Mouse (Mus musculus) kidney, postnatal 36 days (tissue): ENCODE measurements around the gene Opcml.

Source experiments
- DNase-seq, 2 experiments: peaks; one replicate each; pipeline ENCODE4 v3.0.0; 2021 to 2022; ENCODE audit warnings: mixed read lengths in 2 of 2

Opcml gene

GRCm38 (mm10) chr9:27842806-27843205 lies 52.2 kb downstream of the Opcml start:
- no peak for DNase-seq

GRCm38 (mm10) chr9:27871624-27872023 lies 81.0 kb downstream of the Opcml start:
- no peak for DNase-seq

GRCm38 (mm10) chr9:27889636-27890035 lies 99.1 kb downstream of the Opcml start:
- no peak for DNase-seq

GRCm38 (mm10) chr9:27917250-27917649 lies 126.7 kb downstream of the Opcml start:
- no peak for DNase-seq

GRCm38 (mm10) chr9:27923495-27923894 lies 132.9 kb downstream of the Opcml start:
- DNase-seq, result no peak

GRCm38 (mm10) chr9:27923945-27924825 lies 133.6 kb downstream of the Opcml start:
- no peak for DNase-seq

GRCm38 (mm10) chr9:27925650-27926049 lies 135.1 kb downstream of the Opcml start:
- DNase-seq, result no peak

- DNase-seq, result no peak
These were observed 146.7 kb downstream of the Opcml start for GRCm38 (mm10) chr9:27937253-27937652.

- no peak for DNase-seq
These were observed 147.1 kb downstream of the Opcml start for GRCm38 (mm10) chr9:27937660-27938059.

- no peak for DNase-seq
These were observed 154.9 kb downstream of the Opcml start for GRCm38 (mm10) chr9:27945323-27946010.

- no peak for DNase-seq
These were observed 160.5 kb downstream of the Opcml start for GRCm38 (mm10) chr9:27951110-27951509.

- no peak for DNase-seq
These were observed 171.1 kb downstream of the Opcml start for GRCm38 (mm10) chr9:27961682-27962081.

- no peak for DNase-seq
These were observed 172.8 kb downstream of the Opcml start for GRCm38 (mm10) chr9:27963385-27963784.

- DNase-seq, result no peak
These were observed 174.5 kb downstream of the Opcml start for GRCm38 (mm10) chr9:27964902-27965550.

- no peak for DNase-seq
These were observed 177.7 kb downstream of the Opcml start for GRCm38 (mm10) chr9:27968266-27968665.

- DNase-seq, result no peak
These were observed 181.7 kb downstream of the Opcml start for GRCm38 (mm10) chr9:27972293-27972692.

- DNase-seq, result no peak
These were observed 192.0 kb downstream of the Opcml start for GRCm38 (mm10) chr9:27982576-27982975.

- DNase-seq, result no peak
These were observed 196.3 kb downstream of the Opcml start for GRCm38 (mm10) chr9:27986604-27987588.

GRCm38 (mm10) chr9:27991611-27992010 lies 201.0 kb downstream of the Opcml start:
- no peak for DNase-seq

GRCm38 (mm10) chr9:27996536-27996935 lies 206.0 kb downstream of the Opcml start:
- no peak for DNase-seq

GRCm38 (mm10) chr9:27998767-27999166 lies 208.2 kb downstream of the Opcml start:
- no peak for DNase-seq

- no peak for DNase-seq
These were observed 212.6 kb downstream of the Opcml start for GRCm38 (mm10) chr9:28003131-28003530.
